Mouse (Mus musculus): ENCODE measurements around the gene Ngdn. TPM values are rescaled to one million over a fixed set of nuclear protein-coding genes. Genes with fewer than 3 reads are reported as not detected.

The Ngdn gene
- polyA plus RNA-seq, 1 experiment from 2014 or later: 85.3 TPM

- H3K9ac ChIP-seq (replicated peaks): no peak overlapping the region
- H3K27ac ChIP-seq: peak overlapping the region; percentile 74
- H3K4me3 ChIP-seq (replicated peaks): 0 out of 2 replicates have a peak overlapping the region, but pooled peaks have one; percentile 4
- peak; percentile 67; the same call in 1 of the 2 replicates for ATAC-seq (ENCODE audit: insufficient number of reproducible peaks, insufficient read depth, low FRiP score, low TSS enrichment, low read depth)
- H3K27me3 ChIP-seq: 0 out of 2 replicates have a peak, but pooled peaks cover 5% of the 10 kb centered on the region
- H3K36me3 ChIP-seq: peaks cover 22% of the 10 kb centered on the region
- H3K4me1 ChIP-seq (replicated peaks): peaks cover 21% of the 10 kb centered on the region
- WGBS: 18% methylated on average over 7 of the region's 7 CpGs
- no peaks in the 10 kb centered on the region for H3K9me3 ChIP-seq
- peak overlapping the region; percentile 52 for H3K4me2 ChIP-seq
Observed at GRCm38 (mm10) chr14:55061845-55062244, 46.6 kb downstream of the Ngdn start.

- H3K27ac ChIP-seq: peak overlapping the region; percentile 74; the same call in 1 of the 2 replicates
- H3K9ac ChIP-seq (replicated peaks): no peak overlapping the region; the same call in 1 of the 2 replicates
- peaks cover 21% of the 10 kb centered on the region for H3K4me1 ChIP-seq (replicated peaks)
- no peaks in the 10 kb centered on the region for H3K9me3 ChIP-seq
- peak; percentile 63; the same call in 1 of the 2 replicates for ATAC-seq (ENCODE audit: insufficient number of reproducible peaks, insufficient read depth, low FRiP score, low TSS enrichment, low read depth)
- 12% methylated on average over 17 of the region's 17 CpGs for WGBS
- H3K36me3 ChIP-seq: peaks cover 30% of the 10 kb centered on the region
- H3K4me3 ChIP-seq (replicated peaks): peak overlapping the region; percentile 16
- H3K4me2 ChIP-seq: peak overlapping the region; percentile 52
- 0 out of 2 replicates have a peak, but pooled peaks cover 5% of the 10 kb centered on the region for H3K27me3 ChIP-seq
Observed at GRCm38 (mm10) chr14:55062626-55063025, 47.4 kb downstream of the Ngdn start.

GRCm38 (mm10) chr14:55063117-55063516, 47.9 kb downstream of the Ngdn start:
- no peak overlapping the region; the same call in 1 of the 2 replicates for H3K9ac ChIP-seq (replicated peaks)
- peaks cover 21% of the 10 kb centered on the region for H3K4me1 ChIP-seq (replicated peaks)
- 76% methylated on average over 5 of the region's 5 CpGs for WGBS
- no peaks in the 10 kb centered on the region for H3K9me3 ChIP-seq
- no peak for ATAC-seq (ENCODE audit: insufficient number of reproducible peaks, insufficient read depth, low FRiP score, low TSS enrichment, low read depth)
- 0 out of 2 replicates have a peak, but pooled peaks cover 5% of the 10 kb centered on the region for H3K27me3 ChIP-seq
- peaks cover 34% of the 10 kb centered on the region for H3K36me3 ChIP-seq
- peak overlapping the region; percentile 52 for H3K4me2 ChIP-seq
- no peak overlapping the region for H3K4me3 ChIP-seq (replicated peaks)
- H3K27ac ChIP-seq: no peak overlapping the region

GRCm38 (mm10) chr14:55063581-55064381, 48.5 kb downstream of the Ngdn start:
- 84% methylated on average over 22 of the region's 22 CpGs for WGBS

DNA sequence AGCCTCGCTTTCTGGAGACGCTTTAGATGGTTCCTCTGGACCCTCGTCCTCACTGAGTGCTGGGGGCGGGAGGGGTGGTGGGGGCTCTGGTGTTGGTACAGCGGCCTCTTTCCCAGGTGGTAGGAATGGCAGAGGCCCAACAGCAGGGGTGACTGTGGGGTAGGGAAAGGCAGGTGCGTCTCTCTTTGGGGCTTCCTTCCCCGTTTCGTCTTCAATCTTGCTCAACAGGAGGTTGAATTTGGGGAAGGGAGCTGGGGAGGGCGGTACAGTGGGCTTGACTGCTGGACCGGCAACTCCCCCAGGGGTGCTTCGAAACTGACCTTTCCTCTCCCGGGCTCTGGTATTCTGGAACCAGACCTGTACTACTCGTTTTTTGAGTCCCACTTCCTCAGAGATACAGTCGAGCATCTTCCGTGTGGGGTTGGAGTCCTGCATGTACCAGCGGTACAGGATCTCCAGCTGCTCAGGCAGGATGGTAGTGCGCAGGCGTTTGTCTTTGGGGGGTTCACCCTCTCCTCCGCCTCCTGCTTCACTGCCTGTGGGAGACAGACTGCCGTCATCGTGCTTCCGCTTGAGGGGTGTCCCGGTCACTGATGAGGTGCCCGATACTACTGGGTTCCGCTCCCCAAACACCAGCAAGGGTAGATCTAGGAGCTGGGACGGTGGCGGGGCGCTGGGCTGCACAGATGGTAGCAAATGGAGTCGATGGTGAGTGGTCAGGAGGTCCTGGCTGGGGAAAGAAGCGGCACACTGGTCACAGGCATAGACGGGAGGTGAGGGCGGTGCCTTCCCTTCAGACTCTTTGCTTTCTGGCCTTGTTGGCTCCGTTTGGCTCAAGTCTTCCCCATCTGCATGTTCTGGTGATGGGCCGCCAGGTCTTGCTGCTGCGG, 49.5 kb downstream of the Ngdn start:
- peaks cover 21% of the 10 kb centered on the region for H3K4me1 ChIP-seq (replicated peaks)
- 69% methylated on average over 35 of the region's 35 CpGs for WGBS

More at GRCm38 (mm10) chr14:55063581-55064381, 48.5 kb downstream of the Ngdn start:
- H3K9ac ChIP-seq (replicated peaks): no peak overlapping the region
- peaks cover 40% of the 10 kb centered on the region for H3K36me3 ChIP-seq
- H3K27me3 ChIP-seq: 0 out of 2 replicates have a peak, but pooled peaks cover 5% of the 10 kb centered on the region
- H3K27ac ChIP-seq: no peak overlapping the region
- H3K9me3 ChIP-seq: no peaks in the 10 kb centered on the region
- H3K4me1 ChIP-seq (replicated peaks): peaks cover 21% of the 10 kb centered on the region
- no peak overlapping the region for H3K4me2 ChIP-seq
- ATAC-seq (ENCODE audit: insufficient number of reproducible peaks, insufficient read depth, low FRiP score, low TSS enrichment, low read depth): no peak
- no peak overlapping the region for H3K4me3 ChIP-seq (replicated peaks)

GRCm38 (mm10) chr14:55065391-55065790, 50.1 kb downstream of the Ngdn start:
- Histone ChIP-seq H3K4me3 (replicated peaks) (no peak overlapping the region), H3K27ac (no peak overlapping the region), H3K9ac (replicated peaks) (no peak overlapping the region), H3K9me3 (no peaks in the 10 kb centered on the region), H3K4me2 (no peak overlapping the region), H3K36me3 (peaks cover 44% of the 10 kb centered on the region), H3K27me3 (0 out of 2 replicates have a peak, but pooled peaks cover 5% of the 10 kb centered on the region), H3K4me1 (replicated peaks) (peaks cover 21% of the 10 kb centered on the region)
- WGBS: 82% methylated on average over 13 of the region's 13 CpGs
- ATAC-seq (ENCODE audit: insufficient number of reproducible peaks, insufficient read depth, low FRiP score, low TSS enrichment, low read depth): no peak

More for the DNA sequence above, 49.5 kb downstream of the Ngdn start:
- 0 out of 2 replicates have a peak, but pooled peaks cover 5% of the 10 kb centered on the region for H3K27me3 ChIP-seq
- H3K9ac ChIP-seq (replicated peaks): no peak overlapping the region
- no peak overlapping the region for H3K4me2 ChIP-seq
- peaks cover 44% of the 10 kb centered on the region for H3K36me3 ChIP-seq
- no peaks in the 10 kb centered on the region for H3K9me3 ChIP-seq
- no peak overlapping the region for H3K4me3 ChIP-seq (replicated peaks)
- ATAC-seq (ENCODE audit: insufficient number of reproducible peaks, insufficient read depth, low FRiP score, low TSS enrichment, low read depth): no peak
- H3K27ac ChIP-seq: no peak overlapping the region

DNA sequence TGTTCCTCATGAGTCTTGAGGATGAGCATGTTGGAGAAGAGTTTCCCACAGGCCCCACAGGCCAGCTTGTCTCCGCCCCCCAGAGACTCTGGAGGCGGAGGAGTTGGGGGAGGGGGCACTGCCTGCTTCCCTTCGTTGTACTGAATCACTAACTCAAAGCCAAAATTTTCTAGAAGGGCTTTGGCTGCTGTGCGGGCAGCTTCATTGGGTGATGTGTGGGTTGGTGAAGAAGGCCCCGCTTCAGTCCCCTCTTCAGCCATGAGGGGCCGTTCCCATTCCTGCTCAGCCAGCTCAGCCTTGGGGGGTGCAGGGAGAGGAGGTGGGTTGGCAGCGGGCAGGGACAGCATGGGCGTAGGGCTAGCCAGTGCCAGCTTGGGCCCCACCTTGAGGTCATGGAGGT, 50.8 kb downstream of the Ngdn start:
- 90% methylated on average over 8 of the region's 8 CpGs for WGBS
- no peaks in the 10 kb centered on the region for H3K9me3 ChIP-seq
- H3K36me3 ChIP-seq: peaks cover 44% of the 10 kb centered on the region
- H3K4me1 ChIP-seq (replicated peaks): peaks cover 18% of the 10 kb centered on the region
- ATAC-seq (ENCODE audit: insufficient number of reproducible peaks, insufficient read depth, low FRiP score, low TSS enrichment, low read depth): no peak
- no peak overlapping the region for H3K4me2 ChIP-seq
- H3K27ac ChIP-seq: no peak overlapping the region
- H3K27me3 ChIP-seq: peaks cover 5% of the 10 kb centered on the region; the same call in 1 of the 2 replicates
- no peak overlapping the region for H3K4me3 ChIP-seq (replicated peaks)
- no peak overlapping the region for H3K9ac ChIP-seq (replicated peaks)

DNA sequence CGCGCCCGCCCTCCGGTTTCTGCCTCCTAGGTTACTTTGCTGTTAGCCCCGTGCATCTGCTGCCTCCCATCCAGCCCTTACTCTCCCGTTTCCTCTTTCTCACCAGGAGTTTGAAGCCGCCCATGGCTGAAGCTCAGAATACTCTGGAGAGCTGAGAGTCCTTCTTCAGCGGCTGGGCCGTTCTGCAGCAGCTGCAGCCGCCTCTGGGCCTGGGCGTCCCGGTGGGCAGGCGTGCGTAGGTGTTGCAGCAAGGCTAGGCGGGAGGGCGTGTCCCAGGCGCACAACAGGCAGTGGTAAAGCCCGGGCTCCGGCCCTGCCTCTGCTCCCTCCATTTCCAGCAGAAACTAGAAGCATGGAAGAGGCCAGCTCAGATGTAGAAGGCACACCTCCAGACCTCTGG, 56.5 kb downstream of the Ngdn start:
- 0 out of 2 replicates have a peak overlapping the region, but pooled peaks have one; percentile 3 for H3K27ac ChIP-seq
- peak overlapping the region; percentile 42 for H3K4me2 ChIP-seq
- ATAC-seq (ENCODE audit: insufficient number of reproducible peaks, insufficient read depth, low FRiP score, low TSS enrichment, low read depth): no peak
- WGBS: 8% methylated on average over 19 of the region's 19 CpGs
- peaks cover 19% of the 10 kb centered on the region for H3K4me1 ChIP-seq (replicated peaks)
- no peaks in the 10 kb centered on the region for H3K9me3 ChIP-seq
- H3K4me3 ChIP-seq (replicated peaks): peak overlapping the region; percentile 16
- H3K9ac ChIP-seq (replicated peaks): peak overlapping the region; percentile 8; the same call in 1 of the 2 replicates
- H3K36me3 ChIP-seq: peaks cover 46% of the 10 kb centered on the region
- peaks cover 27% of the 10 kb centered on the region for H3K27me3 ChIP-seq

MicroRNAs within 50 kb of the gene (microRNA counts, 519-probe panel; counts per million panel counts)
- microRNA mmu-miR-208b: not detected

Small RNAs within 50 kb of the gene (microRNA-seq; reads per million reads assigned to microRNA genes)
- gene Mir208b: 48.8 reads per million, percentile 44 among the genes with 10 or more reads in this experiment

Other genes starting within 250 kb of the Ngdn start
- 0.56 and 1.1 TPM in 2 replicates for gene Slc7a8, start 233.5 kb upstream of the Ngdn start, polyA plus RNA-seq (2016; fragmentation: Nextera tagmentation; extraction: Ambion mirVana)
- not detected in 2 replicates for gene Rnf212b, start 201.3 kb upstream of the Ngdn start, polyA plus RNA-seq (2016; fragmentation: Nextera tagmentation; extraction: Ambion mirVana)
- 14.2 and 15.9 TPM in 2 replicates for gene Homez, start 144.5 kb upstream of the Ngdn start, polyA plus RNA-seq (2016; fragmentation: Nextera tagmentation; extraction: Ambion mirVana)
- 0.74 TPM in 1 of 2 replicates, not detected in the other for gene Ppp1r3e, start 137.9 kb upstream of the Ngdn start, polyA plus RNA-seq (2016; fragmentation: Nextera tagmentation; extraction: Ambion mirVana)
- 2.4 and 3.3 TPM in 2 replicates for gene Bcl2l2, start 132.1 kb upstream of the Ngdn start, polyA plus RNA-seq (2016; fragmentation: Nextera tagmentation; extraction: Ambion mirVana)
- gene Gm20521, start 132.0 kb upstream of the Ngdn start, polyA plus RNA-seq (2016; fragmentation: Nextera tagmentation; extraction: Ambion mirVana): not detected in 2 replicates
- gene Pabpn1, start 123.0 kb upstream of the Ngdn start, polyA plus RNA-seq (2016; fragmentation: Nextera tagmentation; extraction: Ambion mirVana): 183 and 200 TPM in 2 replicates
- gene Slc22a17, start 102.3 kb upstream of the Ngdn start, polyA plus RNA-seq (2016; fragmentation: Nextera tagmentation; extraction: Ambion mirVana): 98.2 and 102 TPM in 2 replicates
- gene Efs, start 89.3 kb upstream of the Ngdn start, polyA plus RNA-seq (2016; fragmentation: Nextera tagmentation; extraction: Ambion mirVana): 44.5 and 52.7 TPM in 2 replicates
- gene Il25, start 82.8 kb upstream of the Ngdn start, polyA plus RNA-seq (2016; fragmentation: Nextera tagmentation; extraction: Ambion mirVana): not detected in 2 replicates
- gene Cmtm5, start 79.2 kb upstream of the Ngdn start, polyA plus RNA-seq (2016; fragmentation: Nextera tagmentation; extraction: Ambion mirVana): 5.5 and 8.4 TPM in 2 replicates
- 1.8 and 3.3 TPM in 2 replicates for gene Myh6, start 48.5 kb upstream of the Ngdn start, polyA plus RNA-seq (2016; fragmentation: Nextera tagmentation; extraction: Ambion mirVana)
- not detected in 2 replicates for gene Gm17428, start 38.5 kb upstream of the Ngdn start, polyA plus RNA-seq (2016; fragmentation: Nextera tagmentation; extraction: Ambion mirVana)
- 9.3 and 10.5 TPM in 2 replicates for gene Myh7, start 20.8 kb upstream of the Ngdn start, polyA plus RNA-seq (2016; fragmentation: Nextera tagmentation; extraction: Ambion mirVana)
- 6.9 and 7.0 TPM in 2 replicates for gene Zfhx2, start 76.9 kb downstream of the Ngdn start, polyA plus RNA-seq (2016; fragmentation: Nextera tagmentation; extraction: Ambion mirVana)
- gene Thtpa, start 79.3 kb downstream of the Ngdn start, polyA plus RNA-seq (2016; fragmentation: Nextera tagmentation; extraction: Ambion mirVana): 24.0 and 24.2 TPM in 2 replicates
- gene Ap1g2, start 91.1 kb downstream of the Ngdn start, polyA plus RNA-seq (2016; fragmentation: Nextera tagmentation; extraction: Ambion mirVana): 10.7 and 13.7 TPM in 2 replicates
- gene Jph4, start 101.5 kb downstream of the Ngdn start, polyA plus RNA-seq (2016; fragmentation: Nextera tagmentation; extraction: Ambion mirVana): 0.69 and 0.78 TPM in 2 replicates
- 0.33 and 0.42 TPM in 2 replicates for gene Dhrs2, start 206.6 kb downstream of the Ngdn start, polyA plus RNA-seq (2016; fragmentation: Nextera tagmentation; extraction: Ambion mirVana)

Measured in limb, embryonic 12.5 days (tissue).